Mouse (Mus musculus): ENCODE measurements at regions not wholly inside any gene's neighbourhood (a gene's known extent, or its start where the extent isn't known, plus 50 kb on each side); places are given as distances from the start of the nearest gene placed in this dataset.

- TF ChIP-seq POLR2A (IDR thresholded peaks at IDR 0.05; ENCODE audit: low read depth, low read length): no peak
- no peak for TF ChIP-seq CTCF (IDR thresholded peaks at IDR 0.05; ENCODE audit: extremely low read depth, insufficient read depth, insufficient read length, insufficient replicate concordance)
Measured at GRCm38 (mm10) chr11:18163156-18164024, 209.7 kb upstream of the Etaa1 start.

Data from spleen, adult 2 months (tissue).